22 mouse cellular contexts compared by ENCODE assay signal in the genomic region with DNA sequence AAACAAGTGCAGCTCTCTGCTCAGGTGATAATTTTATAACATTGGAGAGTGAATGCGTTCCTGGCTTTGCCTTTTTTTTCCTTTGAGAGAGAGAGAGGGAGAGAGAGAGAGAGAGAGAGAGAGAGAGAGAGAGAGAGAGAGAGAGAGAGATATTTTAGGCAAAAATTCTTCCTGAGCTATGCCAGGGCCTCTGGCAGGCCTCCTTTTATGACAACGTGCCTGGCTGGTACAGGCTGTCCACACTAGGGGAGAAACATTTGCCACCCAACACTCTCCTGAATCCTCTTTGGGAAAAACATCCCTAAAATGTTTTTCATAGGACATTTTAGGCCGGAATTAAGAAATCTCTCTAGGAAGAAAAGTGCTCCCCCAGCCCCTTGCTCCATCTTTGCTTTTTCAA. TPM values are rescaled to one million over a fixed set of nuclear protein-coding genes. Genes with fewer than 3 reads are reported as not detected.
DNase-seq lines count a peak whose midpoint lies in the region; ATAC-seq and TF ChIP-seq lines count a peak whose summit lies in the region.
"Had no signal": no experiment of that assay in that cellular context is flagged by ENCODE, and none has a peak within 500 bp of the region (broad histone marks: within the 10 kb centered on the region; RNA-seq: fewer than 3 reads in every experiment).

No protein-coding gene starts in this region.

- no peak overlapping the region for H3K4me2 ChIP-seq in heart, embryonic 11.5 days
- no peak overlapping the region for H3K4me2 ChIP-seq in heart, postnatal 0 days (ENCODE audit: low read depth, low read length)

- no peaks in the 10 kb centered on the region for H3K4me1 ChIP-seq in heart, embryonic 11.5 days (ENCODE audit: control insufficient read depth, insufficient read depth, low read length)
- 0 out of 2 replicates have a peak, but pooled peaks cover 4% of the 10 kb centered on the region for H3K4me1 ChIP-seq in heart, postnatal 0 days (ENCODE audit: control insufficient read depth, insufficient read depth)

- no peak overlapping the region for H3K9ac ChIP-seq in heart, embryonic 11.5 days (ENCODE audit: low read depth, low read length)
- no peak overlapping the region for H3K9ac ChIP-seq in heart, postnatal 0 days (replicated peaks; ENCODE audit: low read depth, low read length)

- intact Hi-C loops in heart, postnatal 36 days (cut with DNase I), result no loop called here
- intact Hi-C loops in heart, postnatal 10 days (cut with DNase I), result loop anchor here (5.0 kb wide), 1 partner anchor 104 kb away; no protein-coding TSS in a partner anchor

- TF ChIP-seq EP300 in heart, postnatal 0 days (IDR thresholded peaks at IDR 0.05; ENCODE audit: low read depth), result no peak

- no peak overlapping the region for H3K27ac ChIP-seq in heart, embryonic 11.5 days (ENCODE audit: low read depth, low read length)
- peak overlapping the region; percentile 3; the same call in 1 of the 2 replicates for H3K27ac ChIP-seq in heart, postnatal 0 days (ENCODE audit: low read depth)

- H3K27me3 ChIP-seq in heart, embryonic 11.5 days (ENCODE audit: control insufficient read depth, insufficient read depth, low read length), result no peaks in the 10 kb centered on the region
- H3K27me3 ChIP-seq in heart, postnatal 0 days (ENCODE audit: control insufficient read depth, insufficient read depth, low read length), result no peaks in the 10 kb centered on the region
- H3K27me3 ChIP-seq: CH12.LX, Patski had no signal

- H3K9me3 ChIP-seq in heart, embryonic 11.5 days (replicated peaks; ENCODE audit: control insufficient read depth, low read length), result no peaks in the 10 kb centered on the region
- no peaks in the 10 kb centered on the region for H3K9me3 ChIP-seq in heart, postnatal 0 days (replicated peaks; ENCODE audit: control insufficient read depth, low read length)
- H3K9me3 ChIP-seq: G1E had no signal

- no peak for ATAC-seq in heart, embryonic 11.5 days (replicated peaks; ENCODE audit: insufficient number of reproducible peaks, low FRiP score, low TSS enrichment)
- peak; percentile 70; the same call in 1 of the 2 replicates for ATAC-seq in heart, postnatal 0 days (ENCODE audit: insufficient read depth, low read depth)
- ATAC-seq: activated CD4-positive, CD25-positive, alpha-beta regulatory T cell, adult 4 months; CD4-positive, CD25-positive, alpha-beta regulatory T cell, adult 4 months; Patski had no signal

- peak; percentile 76 for DNase-seq in heart, adult 11 months
- peak; percentile 12 to 27 for DNase-seq in heart, adult 18-20 months
- no peak for DNase-seq in heart, postnatal 36 days
- peak; percentile 41 for DNase-seq in heart, postnatal 0 days (ENCODE audit: low spot score)
- DNase-seq in heart, postnatal 10 days, result no peak
- DNase-seq: adrenal gland, adult 2 months; adrenal gland, adult 8-10 months; adrenal gland, postnatal 10 days; adrenal gland, postnatal 14 days; adrenal gland, postnatal 25 days; adrenal gland, postnatal 36 days; B cell, adult 2 months; cerebellum, adult 11 months; cerebellum, adult 11-12 months; cerebellum, adult 18-20 months had no signal

- WGBS in heart, embryonic 11.5 days (ENCODE audit: insufficient replicate concordance), result 61% methylated on average over 3 of the region's 3 CpGs
- 43% methylated on average over 3 of the region's 3 CpGs for WGBS in heart, postnatal 0 days

- no peak for TF ChIP-seq CTCF in heart, postnatal 0 days (IDR thresholded peaks at IDR 0.05; ENCODE audit: low read depth)

- no peak overlapping the region for H3K4me3 ChIP-seq in heart, embryonic 11.5 days (ENCODE audit: low read depth, low read length)
- no peak overlapping the region for H3K4me3 ChIP-seq in heart, postnatal 0 days (ENCODE audit: low read depth, low read length)

- no peaks in the 10 kb centered on the region for H3K36me3 ChIP-seq in heart, embryonic 11.5 days (ENCODE audit: control insufficient read depth, insufficient read depth, low read length)
- H3K36me3 ChIP-seq in heart, postnatal 0 days (replicated peaks; ENCODE audit: control insufficient read depth, insufficient read depth, low read length), result no peaks in the 10 kb centered on the region
- H3K36me3 ChIP-seq: G1E had no signal

RNA-seq across cellular contexts. Expression of a gene that starts 47.1 kb away (rescaled TPM):
- 6.2 and 6.3 TPM in 2 replicates for polyA plus RNA-seq in heart, embryonic 11.5 days (2014; fragmentation: Nextera tagmentation; extraction: Ambion mirVana)
- 1 to 10 TPM; 4.2 to 5.0 TPM for total RNA-seq in heart, adult 18-20 months (2021)
- total RNA-seq in heart, postnatal 36 days (2021), result 1 to 10 TPM; 5.7 to 6.9 TPM
- 7.1 and 56.8 TPM in 2 replicates for total RNA-seq in heart, postnatal 0 days (2014; rRNA removed; ENCODE audit: low replicate concordance)
- 2.1 and 2.2 TPM in 2 replicates for polyA plus RNA-seq in heart, postnatal 0 days (2015; fragmentation: Nextera tagmentation; extraction: Ambion mirVana)
- total RNA-seq in heart, postnatal 10 days (2021), result 1 to 10 TPM; 8.5 to 9.5 TPM

RNA-seq across cellular contexts. Expression of a gene that starts 51.4 kb away (rescaled TPM):
- 0.37 and 0.59 TPM in 2 replicates for polyA plus RNA-seq in heart, embryonic 11.5 days (2014; fragmentation: Nextera tagmentation; extraction: Ambion mirVana)
- total RNA-seq in heart, adult 18-20 months (2021), result not detected
- total RNA-seq in heart, postnatal 36 days (2021), result not detected
- total RNA-seq in heart, postnatal 0 days (2014; rRNA removed; ENCODE audit: low replicate concordance), result not detected in 2 replicates
- polyA plus RNA-seq in heart, postnatal 0 days (2015; fragmentation: Nextera tagmentation; extraction: Ambion mirVana), result 0.14 and 0.30 TPM in 2 replicates
- total RNA-seq in heart, postnatal 10 days (2021), result not detected
- total RNA-seq: adrenal gland, adult 2 months; adrenal gland, postnatal 25 days; CH12.LX; G1E; MEL had no signal
- polyA plus RNA-seq: G1E had no signal

Comparison
In these comparisons a context has a peak if more than half of its experiments do, and no peak if none do; other contexts are left out.
1. DNase-seq: peak in heart, adult 11 months (single experiment), heart, adult 18-20 months (2 of 2) and heart, postnatal 0 days (single experiment); none in heart, postnatal 36 days (0 of 2) and heart, postnatal 10 days (0 of 2).